Mouse (Mus musculus): ENCODE measurements around the gene Lrrc32.
A peak's percentile ranks its signal among the peaks of the same experiment; 100 is the strongest.

The Lrrc32 gene

GRCm38 (mm10) chr7:98489131-98489530 is at the start of gene Lrrc32:
TSS of gene Lrrc32 (plus strand) at chr7:98489283.
- DNase-seq, result peak; percentile 53 to 57

- peak; percentile 71 for DNase-seq
Measured at GRCm38 (mm10) chr7:98439956-98440466, 49.1 kb upstream of the Lrrc32 start, which contains the start of gene Gucy2d. TSS of gene Gucy2d (plus strand) at chr7:98440416.

- no peak for DNase-seq
Measured at GRCm38 (mm10) chr7:98446873-98447272, 42.2 kb upstream of the Lrrc32 start.

- no peak for DNase-seq
Measured at GRCm38 (mm10) chr7:98447585-98448308, 41.3 kb upstream of the Lrrc32 start.

GRCm38 (mm10) chr7:98448309-98448630 is 40.8 kb upstream of the Lrrc32 start:
- no peak for DNase-seq

GRCm38 (mm10) chr7:98449696-98450095 is 39.4 kb upstream of the Lrrc32 start:
- no peak for DNase-seq

- DNase-seq, result no peak
Measured at GRCm38 (mm10) chr7:98454397-98455120, 34.5 kb upstream of the Lrrc32 start.

- no peak for DNase-seq
Measured at GRCm38 (mm10) chr7:98460319-98460718, 28.8 kb upstream of the Lrrc32 start.

GRCm38 (mm10) chr7:98469089-98469488 is 20.0 kb upstream of the Lrrc32 start:
- DNase-seq, result no peak

- DNase-seq, result no peak
Measured at GRCm38 (mm10) chr7:98472529-98472928, 16.6 kb upstream of the Lrrc32 start.

GRCm38 (mm10) chr7:98474558-98474957 is 14.5 kb upstream of the Lrrc32 start:
- no peak for DNase-seq

- no peak for DNase-seq
Measured at GRCm38 (mm10) chr7:98477153-98477552, 11.9 kb upstream of the Lrrc32 start.

- no peak for DNase-seq
Measured at GRCm38 (mm10) chr7:98480481-98480880, 8.6 kb upstream of the Lrrc32 start.

- peak; percentile 85 to 90 for DNase-seq
Measured at GRCm38 (mm10) chr7:98481066-98481734, 7.9 kb upstream of the Lrrc32 start.

- DNase-seq, result no peak
Measured at GRCm38 (mm10) chr7:98481861-98482260, 7.2 kb upstream of the Lrrc32 start.

- peak; percentile 40 to 60 for DNase-seq
Measured at GRCm38 (mm10) chr7:98482551-98483267, 6.4 kb upstream of the Lrrc32 start.

- DNase-seq, result no peak
Measured at GRCm38 (mm10) chr7:98483268-98483607, 5.8 kb upstream of the Lrrc32 start.

GRCm38 (mm10) chr7:98484878-98485277 is 4.2 kb upstream of the Lrrc32 start:
- DNase-seq, result no peak

GRCm38 (mm10) chr7:98485508-98485907 is 3.6 kb upstream of the Lrrc32 start:
- no peak for DNase-seq

- peak; percentile 47 to 55 for DNase-seq
Measured at GRCm38 (mm10) chr7:98486471-98486917, 2.6 kb upstream of the Lrrc32 start.

- DNase-seq, result no peak
Measured at GRCm38 (mm10) chr7:98487202-98487980, 1.7 kb upstream of the Lrrc32 start.
